Mouse (Mus musculus): ENCODE results near the gene Olfm4.

Gene Olfm4

DNA sequence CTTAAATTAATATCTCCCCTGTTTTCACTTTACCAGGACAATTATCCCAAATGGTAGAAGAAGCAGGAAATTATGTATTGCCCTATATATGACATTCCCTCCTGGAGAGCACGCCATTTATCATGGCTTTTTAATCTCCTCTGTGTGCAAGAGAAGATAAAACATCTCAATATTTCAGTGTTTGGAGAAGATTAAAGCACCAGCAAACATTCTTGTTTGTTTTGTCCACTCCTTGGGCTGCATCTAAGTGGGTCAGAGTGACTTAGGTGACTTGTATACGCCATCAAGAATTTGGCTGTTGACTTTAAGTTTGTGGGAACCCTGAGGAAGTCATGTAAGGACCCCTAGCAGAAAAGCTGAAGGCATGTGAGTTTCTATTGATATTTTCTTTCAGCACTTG is at the start of gene Olfm4:
Gene Olfm4 (plus strand): TSS at position 301 of the 400 bp plus-strand sequence.
- DNase-seq (ENCODE audit: low spot score in 2 of 2): no peak

DNA sequence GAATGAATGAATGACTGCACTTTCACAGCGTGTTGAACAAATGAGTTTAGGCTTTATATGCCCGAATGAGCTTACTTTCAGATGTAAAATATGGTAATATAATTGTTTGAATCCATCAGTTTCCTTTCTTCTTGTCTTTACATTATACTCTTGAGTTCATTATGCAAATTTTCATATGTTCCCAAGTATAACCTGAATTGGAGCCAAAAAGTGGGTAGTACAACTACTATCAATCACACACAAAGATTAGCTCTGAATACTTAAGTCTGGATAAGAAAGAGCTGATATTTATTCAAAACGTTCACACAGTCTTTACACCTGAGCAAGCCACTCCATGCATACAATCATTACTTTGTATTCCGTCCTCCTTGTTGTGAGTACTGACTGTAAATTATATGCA is 49.5 kb upstream of the Olfm4 start:
- DNase-seq (ENCODE audit: low spot score in 2 of 2): no peak

DNA sequence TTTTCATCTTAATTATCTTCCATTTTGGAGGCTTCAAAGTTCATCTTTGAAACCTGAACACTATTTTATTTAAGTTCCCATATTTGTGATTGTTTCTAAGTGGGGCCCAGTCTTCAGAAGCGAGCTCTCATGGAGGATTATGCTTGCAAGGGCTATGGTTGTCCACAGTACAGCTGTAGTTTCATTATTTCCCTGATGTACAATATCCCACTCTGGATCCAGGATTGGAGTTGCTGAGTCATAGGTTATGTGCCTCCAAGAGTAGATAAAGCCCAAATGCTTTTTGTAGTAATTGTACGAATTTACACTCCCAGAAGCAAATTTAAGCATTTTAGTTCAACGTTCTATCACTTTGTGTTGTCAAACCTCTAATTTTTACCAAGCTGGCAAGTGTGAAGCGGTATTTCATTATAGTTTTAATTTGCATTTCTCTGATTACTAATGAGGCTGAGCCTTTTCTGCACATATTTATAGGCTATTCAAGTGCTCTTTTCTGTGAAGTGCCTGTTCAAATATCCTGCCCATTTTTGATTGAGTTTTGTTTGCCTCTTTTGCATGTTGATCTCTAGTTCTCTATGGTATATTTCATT is 46.9 kb upstream of the Olfm4 start:
- no peak for DNase-seq (ENCODE audit: low spot score in 2 of 2)

DNA sequence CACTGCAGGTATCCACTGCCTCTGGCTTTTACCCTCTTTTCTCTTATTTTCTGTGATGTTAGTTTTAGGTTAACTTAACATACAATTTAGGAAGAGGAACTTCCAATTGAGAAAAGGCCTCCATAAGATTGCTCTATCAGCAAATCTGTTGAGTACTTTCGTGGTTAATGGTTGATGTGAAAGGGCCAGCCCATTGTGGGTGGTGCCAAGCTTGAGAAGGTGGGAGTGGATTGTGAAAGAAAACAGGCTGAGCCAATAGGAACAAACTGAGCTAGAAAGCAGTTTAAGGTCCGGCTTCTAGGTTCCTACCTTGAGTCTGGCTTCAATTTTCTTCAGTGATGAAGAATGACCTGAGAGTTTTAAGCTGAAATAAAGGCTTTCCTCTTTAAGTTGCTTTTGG is 38.0 kb upstream of the Olfm4 start:
- DNase-seq (ENCODE audit: low spot score in 2 of 2): no peak

DNA sequence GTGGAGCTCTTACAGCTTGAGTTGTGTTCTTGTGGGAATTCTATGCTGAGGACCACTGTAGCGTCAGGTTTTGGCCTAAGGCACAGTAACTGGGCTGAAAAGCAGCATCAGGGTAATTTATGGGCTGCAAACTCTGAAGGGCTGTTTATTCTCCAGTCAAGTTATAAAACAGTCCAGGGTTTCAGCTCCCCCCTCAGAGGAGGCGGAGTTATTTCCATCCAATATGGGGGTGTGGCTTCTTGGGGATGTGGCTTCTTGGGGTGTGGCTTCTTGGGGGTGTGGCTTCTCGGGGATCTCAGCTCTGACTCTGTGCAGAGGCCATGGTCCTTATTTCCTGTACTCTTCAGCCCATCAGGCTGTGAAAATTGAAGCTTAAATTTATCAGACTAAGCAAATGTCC is 28.2 kb upstream of the Olfm4 start:
- no peak for DNase-seq (ENCODE audit: low spot score in 2 of 2)

DNA sequence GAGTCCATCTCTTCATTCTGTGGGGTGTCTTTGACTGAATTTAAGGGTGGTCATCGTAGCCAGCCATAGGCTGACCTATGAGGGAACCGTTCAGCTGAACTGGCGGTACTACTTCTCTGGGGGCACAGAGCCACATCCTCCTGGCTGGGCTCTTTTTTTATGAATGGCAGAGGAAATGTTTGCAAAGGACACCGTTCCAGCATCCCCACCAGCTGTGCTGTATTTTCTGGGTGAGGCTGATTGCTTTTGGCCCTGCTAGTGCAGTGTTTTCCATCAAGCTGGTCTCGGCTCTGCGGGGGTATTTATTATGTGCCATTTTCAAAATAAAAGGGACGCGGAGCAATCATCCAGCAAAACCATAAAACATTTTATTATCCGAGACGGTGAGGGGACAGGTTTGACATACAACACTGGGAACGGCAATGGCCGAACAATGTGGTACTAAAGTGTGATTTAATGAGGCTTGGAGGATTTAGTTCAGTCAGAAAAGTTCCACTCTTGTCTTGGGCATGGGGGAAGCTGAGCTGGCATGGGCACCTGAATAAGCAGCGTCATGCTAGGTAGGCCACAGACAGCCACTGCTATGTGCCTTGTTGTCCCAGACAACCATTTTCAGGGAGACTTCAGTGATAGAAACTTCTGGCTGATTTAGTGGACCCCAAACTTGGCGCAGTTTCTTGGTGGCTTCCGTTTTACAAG is 25.9 kb upstream of the Olfm4 start:
- DNase-seq (ENCODE audit: low spot score in 2 of 2): no peak

DNA sequence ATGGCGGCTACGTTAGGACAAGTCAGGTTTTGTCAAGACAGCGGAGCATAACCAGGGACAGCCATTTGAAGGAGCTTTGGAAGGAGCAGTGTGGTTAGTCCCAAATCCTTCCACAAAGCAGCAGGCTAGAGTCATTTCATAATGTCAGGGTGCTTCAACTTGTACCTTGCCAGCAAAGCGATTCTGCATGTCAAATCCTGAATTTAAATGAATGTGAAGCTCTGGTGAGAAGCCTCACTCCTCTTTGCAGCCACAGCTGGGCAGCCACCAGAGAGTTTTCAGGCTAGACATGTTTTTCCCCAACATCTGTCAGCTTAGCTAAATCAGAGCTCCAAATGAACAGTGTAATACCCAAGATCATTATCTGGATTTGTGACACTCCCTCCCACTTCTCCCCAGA is 22.7 kb upstream of the Olfm4 start:
- no peak for DNase-seq (ENCODE audit: low spot score in 2 of 2)

DNA sequence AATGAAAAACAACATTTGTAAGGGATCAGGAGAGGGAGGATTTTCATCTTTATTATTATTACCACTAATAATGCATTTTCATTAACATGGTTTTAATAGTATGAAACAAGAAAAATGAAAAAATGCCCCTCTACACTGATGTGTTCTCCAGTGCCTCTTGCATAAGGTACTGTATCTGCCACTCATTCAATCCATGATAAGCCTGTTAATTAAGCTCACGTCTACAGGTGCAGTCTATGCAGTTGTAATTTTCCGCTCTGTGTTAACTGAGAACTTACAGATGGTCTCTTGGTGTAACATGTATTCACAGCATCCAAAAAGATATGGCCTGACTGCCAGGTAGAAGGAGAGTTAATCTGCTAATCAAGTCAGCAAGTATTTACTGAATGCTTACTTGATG is 22.3 kb upstream of the Olfm4 start:
- DNase-seq (ENCODE audit: low spot score in 2 of 2): no peak

DNA sequence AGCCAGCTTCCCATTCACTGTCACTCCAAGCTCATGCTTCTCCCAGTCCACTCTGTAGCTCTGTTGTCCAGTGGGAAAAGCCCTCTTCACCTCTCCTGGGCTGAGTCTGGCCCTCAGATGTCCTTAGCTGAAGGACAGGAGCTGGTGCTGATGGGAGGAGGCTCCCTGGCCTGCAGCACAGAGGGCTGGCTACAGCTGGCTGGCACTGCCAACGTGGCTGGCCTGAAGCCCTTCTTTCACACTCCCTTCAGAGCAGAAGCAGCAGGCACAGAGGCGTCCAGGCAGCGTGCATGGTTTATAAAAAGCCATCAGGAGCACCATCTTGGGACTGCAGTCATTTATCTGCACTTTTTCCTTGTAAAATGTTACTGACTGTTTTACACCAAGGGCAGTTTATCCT is 13.7 kb upstream of the Olfm4 start:
- peak in 1 of 2 experiments; percentile 47 for DNase-seq (ENCODE audit: low spot score in 2 of 2)

DNA sequence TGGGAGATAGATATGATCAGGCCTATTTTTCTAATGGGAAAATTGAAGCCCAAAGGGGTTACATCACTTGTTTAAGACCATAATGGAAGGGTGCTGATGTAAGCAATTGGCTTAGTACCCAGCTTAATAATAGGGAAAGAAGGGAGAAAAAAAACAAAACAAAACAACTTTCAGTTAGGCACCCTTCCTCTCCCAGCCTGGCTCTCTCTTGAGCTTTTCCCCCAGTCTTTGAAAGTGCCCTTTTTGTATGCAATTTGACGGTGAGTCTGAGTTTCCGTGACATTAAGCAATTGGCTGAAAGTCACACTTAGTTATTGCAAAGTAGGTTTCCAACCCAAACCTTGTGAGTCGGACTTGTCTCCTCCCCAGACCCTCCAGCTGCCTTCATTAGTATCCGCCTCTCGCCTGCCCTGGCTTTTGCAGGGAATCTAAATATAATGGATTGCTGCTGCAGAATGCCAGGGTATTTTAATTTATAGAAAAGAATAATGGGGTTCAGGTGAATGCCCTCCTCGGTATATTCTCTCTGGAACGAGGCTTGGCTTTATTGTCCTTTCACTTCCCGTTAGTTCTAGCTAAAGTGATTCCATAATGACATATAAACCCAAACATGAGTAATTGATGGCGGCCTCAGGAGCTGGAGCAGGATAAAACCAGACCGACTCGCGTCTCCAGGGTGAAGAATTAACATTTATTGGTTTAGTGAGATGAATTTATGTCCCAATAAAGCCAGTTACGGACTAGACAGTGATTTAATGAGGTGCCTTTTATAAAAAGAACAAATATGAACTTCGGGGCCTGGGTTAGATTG is 12.7 kb upstream of the Olfm4 start:
- DNase-seq (ENCODE audit: low spot score in 2 of 2): no peak

DNA sequence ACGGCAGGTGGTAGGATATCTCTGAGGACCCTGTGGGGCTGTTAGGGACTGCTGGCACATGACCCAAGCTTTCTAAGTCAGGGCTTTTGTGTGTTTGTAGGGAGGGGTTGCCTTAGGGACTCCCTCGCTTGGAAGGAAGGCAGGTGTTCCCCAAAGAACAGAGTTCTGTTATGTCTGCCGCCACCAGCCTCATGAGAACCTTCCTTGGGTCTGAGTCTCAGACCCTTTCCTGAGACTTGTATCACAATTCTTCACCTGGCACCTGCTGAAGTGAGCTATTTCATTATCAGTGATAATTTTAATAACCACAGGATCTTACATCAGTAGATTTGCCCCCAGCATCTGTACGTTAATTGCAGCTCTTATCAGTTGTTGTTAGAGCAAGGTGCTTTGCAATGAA is 2.4 kb upstream of the Olfm4 start:
- no peak for DNase-seq (ENCODE audit: low spot score in 2 of 2)

DNA sequence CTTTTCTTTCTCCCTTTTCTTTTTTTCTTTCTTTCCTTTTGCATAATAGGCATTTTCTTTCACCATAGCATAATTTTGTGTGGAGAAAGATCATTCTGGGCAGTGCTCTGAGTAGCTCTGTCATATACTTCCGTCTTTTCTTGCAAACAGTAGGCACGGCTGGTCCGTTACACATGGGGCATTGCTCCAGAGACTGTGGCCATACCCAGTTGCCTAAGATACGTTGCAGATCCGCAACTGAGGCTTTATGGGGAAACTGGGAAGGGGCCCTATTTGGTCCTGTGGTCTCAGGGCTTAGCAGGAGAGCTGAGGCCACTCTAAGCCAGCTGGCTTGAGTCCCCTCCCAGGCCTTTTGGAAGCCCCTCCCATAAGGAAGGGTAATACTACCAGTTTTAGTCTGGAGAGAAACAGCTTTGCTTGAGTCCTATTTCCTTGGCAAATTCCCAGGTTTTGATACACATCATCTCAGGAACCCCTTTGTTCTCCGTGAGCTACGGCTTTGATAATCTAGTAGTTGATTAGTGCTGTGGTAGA is 1.3 kb downstream of the Olfm4 start:
- DNase-seq (ENCODE audit: low spot score in 2 of 2): no peak

DNA sequence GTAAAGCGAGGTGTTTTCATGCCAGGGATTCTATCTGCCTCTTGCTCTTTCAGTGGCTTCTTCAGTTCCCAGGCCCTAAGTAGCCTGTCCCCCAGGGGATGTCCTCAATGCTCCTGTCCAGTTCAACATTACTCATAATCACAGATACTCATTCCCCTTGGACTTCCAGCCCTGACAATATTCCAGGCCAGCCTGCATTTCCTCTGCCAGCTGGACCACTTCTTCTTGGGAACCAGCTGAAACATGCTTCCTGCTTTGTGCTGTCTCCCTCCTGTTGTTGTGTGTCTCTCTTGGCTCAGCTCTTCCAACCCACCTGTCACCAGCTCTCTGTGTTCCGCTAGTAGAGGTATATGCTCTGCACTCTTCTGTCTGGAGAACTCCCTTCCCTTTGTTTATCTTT is 1.8 kb downstream of the Olfm4 start:
- no peak for DNase-seq (ENCODE audit: low spot score in 2 of 2)

DNA sequence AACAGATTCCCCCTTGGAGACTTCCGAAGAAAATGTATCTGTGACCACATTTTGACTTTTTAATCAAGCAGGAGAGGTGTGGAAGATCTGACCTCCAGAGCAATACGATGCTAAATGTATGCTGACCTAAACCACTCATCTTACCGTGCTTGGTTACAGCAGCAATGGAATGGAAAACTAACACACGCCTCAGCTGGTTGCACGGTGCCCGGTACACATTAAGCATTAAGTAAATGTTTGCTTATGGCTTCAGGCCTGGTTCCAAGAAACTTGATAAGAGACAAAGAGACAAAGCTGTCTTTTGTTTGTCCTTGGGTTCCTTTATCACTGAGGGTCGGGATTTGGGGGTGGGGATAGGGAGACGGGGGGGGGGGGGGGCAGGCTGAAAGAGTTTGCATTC is 3.0 kb downstream of the Olfm4 start:
- DNase-seq (ENCODE audit: low spot score in 2 of 2): no peak

DNA sequence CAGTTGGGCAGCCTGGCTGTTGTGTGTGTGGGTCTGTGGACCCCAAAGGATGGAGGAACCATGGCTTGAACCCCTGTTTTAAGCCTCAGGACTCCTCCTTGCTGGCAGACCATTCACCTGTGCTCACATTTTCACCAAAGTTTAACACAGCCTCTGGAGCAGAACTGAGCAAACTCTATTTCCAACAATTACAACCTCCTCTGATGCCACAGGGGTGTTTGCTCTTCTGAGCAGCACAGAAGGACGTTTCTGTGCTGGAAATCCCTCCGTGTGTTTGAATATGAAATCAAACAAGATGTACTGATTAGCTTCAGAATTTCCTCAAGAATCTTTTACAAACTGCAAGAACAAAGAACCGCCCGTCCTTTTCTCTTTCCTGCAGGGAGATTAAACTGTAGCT is 5.9 kb downstream of the Olfm4 start:
- DNase-seq (ENCODE audit: low spot score in 2 of 2): no peak

DNA sequence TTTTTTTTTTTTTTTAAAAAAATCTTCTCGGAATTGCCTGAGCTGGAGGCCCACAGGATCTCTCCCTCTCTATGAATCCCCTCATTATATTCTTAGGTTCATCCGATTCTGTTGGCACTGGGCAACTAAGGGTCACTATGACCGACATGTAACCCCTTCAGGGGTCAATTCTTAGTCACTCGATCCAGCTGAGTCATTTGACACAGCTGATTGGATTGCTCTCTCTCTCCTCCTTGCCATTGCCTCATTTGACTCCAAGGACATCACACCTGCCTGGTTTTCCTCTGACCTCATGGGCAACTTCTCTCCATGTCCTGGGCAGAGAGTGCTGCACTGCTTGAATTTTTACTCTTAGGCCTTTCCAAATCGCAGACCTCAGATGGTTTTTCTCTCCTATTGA is 6.7 kb downstream of the Olfm4 start:
- no peak for DNase-seq (ENCODE audit: low spot score in 2 of 2)

DNA sequence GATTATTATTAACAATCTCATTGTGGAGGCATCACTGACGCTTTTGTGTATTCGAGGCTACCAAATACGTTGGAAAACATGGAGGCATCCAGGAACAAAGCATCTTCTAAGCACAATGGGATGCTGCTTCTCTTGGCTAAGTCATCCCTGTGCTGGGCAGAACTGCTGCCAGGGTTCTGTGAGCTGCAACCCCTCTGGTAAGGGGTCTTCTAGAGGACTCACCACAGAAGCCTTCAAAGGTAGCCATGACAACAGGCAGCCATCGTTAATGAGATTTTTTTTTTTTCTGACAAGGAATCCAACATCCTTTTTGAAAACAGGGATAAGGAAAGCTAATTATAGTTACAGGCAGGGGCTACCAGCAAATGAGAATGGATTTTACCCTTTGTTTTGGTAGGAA is 13.7 kb downstream of the Olfm4 start:
- no peak for DNase-seq (ENCODE audit: low spot score in 2 of 2)

DNA sequence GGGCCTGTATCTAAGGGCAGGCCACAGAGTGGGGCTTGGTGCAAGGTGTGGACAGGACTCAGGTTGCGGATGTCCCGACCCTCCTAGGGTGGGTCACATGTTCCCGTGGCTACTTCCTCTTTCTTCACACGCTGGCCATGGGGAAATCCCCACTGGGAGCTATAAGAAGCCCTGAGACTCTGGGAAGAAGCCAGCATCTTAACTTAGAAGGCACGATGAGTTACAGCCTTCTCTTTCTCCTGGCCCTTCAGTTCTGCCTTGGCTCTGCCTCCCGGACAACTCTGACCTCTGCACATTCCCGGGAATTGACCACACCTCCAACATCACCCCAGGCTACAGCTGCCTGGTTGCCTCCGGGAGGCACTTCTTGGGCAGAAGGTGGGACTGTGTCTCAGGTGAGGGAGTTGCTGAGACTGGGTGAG is 16.2 kb downstream of the Olfm4 start:
- DNase-seq (ENCODE audit: low spot score in 2 of 2): no peak

DNA sequence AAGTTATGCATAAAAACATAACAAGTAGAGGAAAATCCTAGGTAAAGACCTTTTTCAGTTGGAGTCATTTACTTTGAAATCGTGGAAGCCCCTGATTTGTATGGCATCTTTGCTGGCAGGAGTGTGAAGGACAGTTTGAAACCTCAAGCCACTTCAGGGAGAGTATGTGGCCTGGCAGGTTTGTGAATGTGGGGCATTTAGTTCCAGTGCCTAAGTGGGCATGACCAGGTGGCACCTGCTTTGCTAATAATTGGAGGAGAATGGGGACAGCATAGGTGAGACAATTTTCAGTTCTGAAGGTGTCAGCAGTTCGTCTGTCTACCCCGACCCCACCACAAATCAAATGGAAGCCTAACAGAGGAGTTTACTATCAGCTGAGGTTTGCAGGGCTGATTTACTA is 23.8 kb downstream of the Olfm4 start:
- DNase-seq (ENCODE audit: low spot score in 2 of 2): no peak

DNA sequence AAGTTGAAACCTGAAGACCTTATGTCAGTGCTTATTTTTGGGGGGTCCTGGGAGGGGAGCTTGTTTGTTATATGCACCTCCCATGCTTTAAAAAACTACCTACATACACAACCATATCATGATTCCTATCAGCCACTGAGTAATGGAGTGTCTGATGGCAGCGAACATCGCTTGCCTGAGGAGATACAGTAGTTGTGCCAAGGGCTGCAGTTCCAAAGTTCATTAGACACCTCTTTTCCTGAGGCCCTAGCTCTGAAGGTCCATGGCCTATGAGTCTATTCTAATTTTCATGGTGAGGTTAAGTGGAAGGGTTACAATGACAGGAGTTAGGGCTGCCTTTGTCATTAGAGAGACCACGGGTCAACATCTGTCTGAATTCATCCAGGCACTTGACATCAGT is 26.5 kb downstream of the Olfm4 start:
- no peak for DNase-seq (ENCODE audit: low spot score in 2 of 2)

DNA sequence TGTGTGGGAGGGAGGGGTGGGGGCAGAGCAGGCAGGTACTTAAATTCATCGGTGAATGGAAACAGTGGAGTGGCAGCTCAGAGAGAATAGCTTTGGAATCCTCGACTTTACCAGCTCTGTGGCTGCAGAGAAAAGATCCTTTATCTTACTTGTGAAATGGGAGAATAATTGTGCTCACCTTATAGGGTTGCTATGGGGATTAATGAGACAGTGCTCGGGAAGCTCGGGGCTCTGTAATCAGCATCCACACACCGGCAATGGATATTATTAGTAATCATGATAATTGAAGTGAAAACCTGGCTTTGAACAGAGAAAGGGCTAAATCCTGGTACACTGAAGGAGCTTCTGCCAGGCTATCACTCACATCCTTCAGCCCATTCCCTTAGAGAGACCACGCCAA is 31.1 kb downstream of the Olfm4 start:
- no peak for DNase-seq (ENCODE audit: low spot score in 2 of 2)

DNA sequence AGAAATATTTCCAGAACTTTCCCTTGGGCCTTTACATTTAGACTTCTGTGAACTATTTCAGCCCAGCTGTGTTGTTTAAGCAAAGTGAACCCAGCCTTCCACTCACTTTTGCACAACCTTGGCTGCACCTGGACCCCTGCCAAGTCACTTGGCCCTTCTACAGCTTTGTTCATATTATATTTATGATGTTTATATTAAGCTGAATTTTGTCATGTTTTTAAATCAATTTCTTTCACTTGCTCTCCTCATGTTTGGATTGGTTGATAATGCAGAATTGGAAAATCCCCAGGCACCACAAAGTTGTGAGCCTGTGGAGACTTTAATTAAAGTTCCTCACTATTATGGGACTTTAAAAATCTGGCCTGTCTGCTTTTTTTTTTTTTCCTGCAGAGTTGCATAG is 32.2 kb downstream of the Olfm4 start:
- no peak for DNase-seq (ENCODE audit: low spot score in 2 of 2)

DNA sequence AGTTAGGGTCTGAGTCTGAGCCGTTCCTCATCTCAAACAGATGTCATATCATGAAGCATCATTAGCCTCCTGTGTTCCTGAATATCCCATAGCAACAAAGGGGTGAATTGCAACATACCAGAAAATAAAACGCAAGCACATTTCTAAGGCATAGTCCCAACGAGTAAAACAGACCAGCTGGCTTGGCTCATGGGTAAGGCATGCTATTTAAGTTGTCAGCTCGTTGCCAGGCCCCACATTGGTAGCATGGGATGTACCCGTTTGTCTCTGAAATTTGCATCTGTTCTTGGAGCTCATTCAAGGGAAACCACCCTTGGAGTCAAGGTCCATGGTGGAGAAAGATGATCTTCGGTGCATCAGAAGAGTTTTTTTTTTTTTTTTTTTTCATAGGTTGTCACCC is 42.2 kb downstream of the Olfm4 start:
- no peak for DNase-seq (ENCODE audit: low spot score in 2 of 2)

All from right cerebral cortex, adult 2 months (tissue).